Mouse (Mus musculus) C2C12 (cell line): ENCODE measurements around the gene Olfr1158. TPM values are rescaled to one million over a fixed set of nuclear protein-coding genes. Genes with fewer than 3 reads are reported as not detected.
"Not testable (repeated sequence)": the region's sequence is repeated elsewhere in the genome, so short reads cannot be mapped to it uniquely, and the experiment has no call there.

Experiments used
- H3K27me3 ChIP-seq: one replicate; pipeline ENCODE4 v1.6.1; 2011; ENCODE audit not compliant: control insufficient read depth, insufficient read depth, insufficient read length
- H3K36me3 ChIP-seq: one replicate; pipeline ENCODE4 v1.6.1; 2011; ENCODE audit not compliant: control insufficient read depth, insufficient read depth
- H3K4me3 ChIP-seq: one replicate; pipeline ENCODE4 v1.5.1; 2011; ENCODE audit warnings: mild to moderate bottlenecking, control low read depth; ENCODE audit not compliant: poor library complexity, insufficient read depth, severe bottlenecking
- H3K79me2 ChIP-seq: one replicate; pipeline ENCODE4 v1.6.1; 2011; ENCODE audit not compliant: control insufficient read depth, insufficient read depth
- H3K79me3 ChIP-seq: one replicate; pipeline ENCODE4 v1.6.1; 2011; ENCODE audit warnings: low read depth, control low read depth
- H3ac ChIP-seq: one replicate; pipeline ENCODE3; 2011; ENCODE audit warnings: low read depth; ENCODE audit not compliant: control insufficient read depth, insufficient read length
- CEBPB ChIP-seq: IDR thresholded peaks from one replicate; pipeline ENCODE4 v1.6.1; 2011; ENCODE audit warnings: low read depth, mild to moderate bottlenecking, control low read depth, moderate library complexity
- CTCF ChIP-seq: IDR thresholded peaks from one replicate; pipeline ENCODE4 v1.5.1; 2011; ENCODE audit not compliant: control insufficient read depth, insufficient read depth, insufficient read length
- FOSL1 ChIP-seq: IDR thresholded peaks from one replicate; pipeline ENCODE4 v1.8.0; 2011; ENCODE audit warnings: mild to moderate bottlenecking, low read length; ENCODE audit not compliant: poor library complexity, insufficient read depth, severe bottlenecking
- MAX ChIP-seq: IDR thresholded peaks from one replicate; pipeline ENCODE4 v1.6.1; 2011; ENCODE audit warnings: mild to moderate bottlenecking, control low read depth
- MYOD1 ChIP-seq: IDR thresholded peaks from one replicate; pipeline ENCODE4 v1.6.1; 2011; ENCODE audit warnings: low read depth; ENCODE audit not compliant: control insufficient read depth, insufficient read length
- MYOG ChIP-seq: IDR thresholded peaks from one replicate; pipeline ENCODE4 v1.6.1; 2011; ENCODE audit not compliant: control insufficient read depth, insufficient read length; ENCODE audit errors: extremely low read depth
- USF1 ChIP-seq: IDR thresholded peaks from one replicate; pipeline ENCODE4 v1.6.1; 2011; ENCODE audit warnings: low read depth, mild to moderate bottlenecking, control low read depth, moderate library complexity
- long read RNA-seq, 2 experiments: library from polyadenylated mRNA; unstranded; transcript quantifications; one replicate each; pipeline ENCODE4 v2.0.0; 2019 to 2020
- polyA plus RNA-seq: library from polyadenylated mRNA; unstranded; fragments of >200 nt; fragmentation: generic; extraction: Trizol; gene quantifications from one replicate; pipeline ENCODE4 v1.2.1, GENCODE M21; 2012; ENCODE audit warnings: missing spikeins

Olfr1158 gene
- polyA plus RNA-seq = not detected
- long read RNA-seq, experiment 1 = 0 reads
- long read RNA-seq, experiment 2 = 0 reads

DNA sequence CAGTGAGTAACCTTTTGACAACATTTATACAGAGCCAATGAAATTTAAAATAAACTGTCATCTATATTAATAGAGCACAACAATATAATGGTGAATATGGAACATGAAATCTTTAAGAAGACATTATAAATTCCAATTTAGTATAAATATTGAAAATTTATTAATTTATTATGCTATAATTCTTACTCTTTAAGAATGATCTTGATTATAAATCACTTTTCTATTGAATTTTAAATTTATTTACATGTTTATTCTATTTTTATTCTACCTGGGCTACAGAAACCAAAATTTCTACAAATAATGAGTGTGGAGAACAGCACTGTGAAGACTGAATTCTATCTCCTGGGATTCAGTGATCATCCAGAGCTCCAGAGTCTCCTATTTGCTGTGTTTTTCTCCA lies at the start of gene Olfr1158:
Olfr1158 (plus strand) TSS at position 301 of the 400 bp plus-strand sequence.
- H3K4me3 ChIP-seq = no peak within 1 kb of the TSS
- H3K79me3 ChIP-seq = no peaks in the 10 kb centered on the region
- no peaks in the 10 kb centered on the region for H3K79me2 ChIP-seq
- no peaks in the 10 kb centered on the region for H3K36me3 ChIP-seq
- TF ChIP-seq MYOD1 (no peak), CTCF (no peak), MYOG (no peak), MAX (no peak), FOSL1 (no peak), CEBPB (no peak), USF1 (no peak)
- no peak within 1 kb of the TSS for H3ac ChIP-seq
- no peaks in the 10 kb centered on the region for H3K27me3 ChIP-seq

DNA sequence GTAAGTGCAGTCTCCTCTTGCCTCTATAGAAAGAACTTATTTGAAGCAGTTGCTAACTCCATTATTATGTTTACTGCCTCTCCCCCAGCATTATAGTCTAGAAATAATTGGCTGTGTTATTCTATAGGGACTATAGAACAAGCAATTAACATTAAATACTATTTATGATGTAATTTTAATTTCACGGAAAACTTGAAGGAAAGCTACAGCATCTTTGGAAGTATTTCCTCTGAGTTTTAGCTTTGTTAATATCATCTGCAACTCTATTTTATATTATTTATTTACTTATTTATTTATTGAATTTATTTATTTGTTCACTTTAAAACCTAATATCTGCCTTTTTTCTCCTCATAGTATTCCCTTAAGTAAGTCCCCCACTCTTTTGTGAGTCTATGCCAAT lies 44.9 kb upstream of the Olfr1158 start, which contains the start of gene Olfr1155:
Olfr1155 (minus strand) TSS at position 101 of the 400 bp plus-strand sequence.
- Histone ChIP-seq H3ac (no peak within 1 kb of the TSS), H3K36me3 (no peaks in the 10 kb centered on the region), H3K27me3 (no peaks in the 10 kb centered on the region), H3K4me3 (no peak within 1 kb of the TSS), H3K79me3 (no peaks in the 10 kb centered on the region), H3K79me2 (no peaks in the 10 kb centered on the region)
- no peak for TF ChIP-seq CTCF
- TF ChIP-seq MAX = no peak
- no peak for TF ChIP-seq USF1
- TF ChIP-seq MYOD1 = no peak
- TF ChIP-seq CEBPB = no peak
- TF ChIP-seq MYOG = no peak

GRCm38 (mm10) chr2:87953000-87953399 lies 36.9 kb upstream of the Olfr1158 start, which contains the start of gene Olfr1156:
Gene Olfr1156 (minus strand): TSS chr2:87953100.
- Histone ChIP-seq H3K4me3 (no peak within 1 kb of the TSS), H3K79me2 (no peaks in the 10 kb centered on the region), H3K36me3 (no peaks in the 10 kb centered on the region), H3K27me3 (no peaks in the 10 kb centered on the region), H3K79me3 (no peaks in the 10 kb centered on the region), H3ac (no peak within 1 kb of the TSS)
- no peak for TF ChIP-seq FOSL1

DNA sequence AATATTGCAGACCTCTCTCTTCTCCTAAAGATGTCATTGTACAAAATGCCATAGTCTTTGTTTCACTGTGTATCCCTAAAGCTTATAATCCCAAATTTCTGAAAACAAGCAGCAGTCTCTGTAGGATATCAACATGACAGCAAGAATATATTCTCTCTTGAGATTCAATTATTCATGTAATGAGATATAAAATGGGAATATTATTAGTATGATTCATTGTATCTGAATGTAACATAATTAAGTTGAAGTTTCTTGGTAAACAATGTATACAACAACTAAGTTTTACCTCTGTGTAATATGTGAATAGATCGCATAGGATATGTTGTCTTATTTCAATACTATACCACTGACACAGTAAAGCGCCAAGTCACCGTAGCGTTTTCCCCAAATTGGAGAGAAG lies 21.7 kb upstream of the Olfr1158 start, which contains the start of gene Olfr1157:
Olfr1157 (minus strand) TSS at position 101 of the 400 bp plus-strand sequence.
- Histone ChIP-seq H3K27me3 (no peaks in the 10 kb centered on the region), H3K79me3 (no peaks in the 10 kb centered on the region), H3K36me3 (no peaks in the 10 kb centered on the region), H3K4me3 (no peak within 1 kb of the TSS), H3K79me2 (no peaks in the 10 kb centered on the region), H3ac (no peak within 1 kb of the TSS)
- TF ChIP-seq MAX (no peak), USF1 (no peak), MYOG (no peak), CTCF (no peak), MYOD1 (no peak), FOSL1 (no peak), CEBPB (no peak)

DNA sequence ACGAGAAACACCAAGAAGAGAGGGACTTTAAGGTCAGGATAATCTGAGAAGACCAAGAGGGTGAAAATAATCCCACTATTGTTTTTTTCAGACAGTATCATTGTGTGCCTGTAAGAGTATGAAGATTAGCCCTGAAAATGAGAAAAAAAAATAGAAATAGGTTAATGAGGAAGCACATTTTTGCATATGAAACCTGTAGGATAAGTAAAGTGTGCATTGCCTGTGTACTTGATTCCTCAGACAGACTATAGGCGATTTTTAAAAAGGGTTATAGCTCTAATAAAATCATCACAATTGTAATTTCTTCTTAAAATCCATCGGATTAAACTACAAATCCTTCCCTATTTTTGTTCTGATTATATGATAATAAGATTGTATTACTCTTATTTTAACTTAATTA lies 15.3 kb upstream of the Olfr1158 start, which contains the start of gene Olfr74:
Olfr74 (minus strand) TSS at position 101 of the 400 bp plus-strand sequence.
- Histone ChIP-seq H3K27me3 (no peaks in the 10 kb centered on the region), H3K79me3 (no peaks in the 10 kb centered on the region), H3K4me3 (no peak within 1 kb of the TSS), H3ac (no peak within 1 kb of the TSS), H3K79me2 (no peaks in the 10 kb centered on the region), H3K36me3 (no peaks in the 10 kb centered on the region)
- no peak for TF ChIP-seq USF1
- TF ChIP-seq CEBPB = no peak
- TF ChIP-seq FOSL1 = no peak
- TF ChIP-seq MAX = no peak
- no peak for TF ChIP-seq MYOD1
- no peak for TF ChIP-seq CTCF
- TF ChIP-seq MYOG = no peak

- Histone ChIP-seq H3K36me3 (no peaks in the 10 kb centered on the region), H3K79me3 (no peaks in the 10 kb centered on the region), H3K27me3 (no peaks in the 10 kb centered on the region), H3K4me3 (no peak within 1 kb of the TSS), H3K79me2 (no peaks in the 10 kb centered on the region), H3ac (no peak within 1 kb of the TSS)
- TF ChIP-seq USF1 = no peak
- no peak for TF ChIP-seq FOSL1
- no peak for TF ChIP-seq MYOG
- no peak for TF ChIP-seq CEBPB
- no peak for TF ChIP-seq CTCF
- no peak for TF ChIP-seq MYOD1
- no peak for TF ChIP-seq MAX
Measured at GRCm38 (mm10) chr2:88007515-88008318, 17.8 kb downstream of the Olfr1158 start, which contains the start of gene Olfr1160. Gene Olfr1160 (minus strand): TSS chr2:88008268.

DNA sequence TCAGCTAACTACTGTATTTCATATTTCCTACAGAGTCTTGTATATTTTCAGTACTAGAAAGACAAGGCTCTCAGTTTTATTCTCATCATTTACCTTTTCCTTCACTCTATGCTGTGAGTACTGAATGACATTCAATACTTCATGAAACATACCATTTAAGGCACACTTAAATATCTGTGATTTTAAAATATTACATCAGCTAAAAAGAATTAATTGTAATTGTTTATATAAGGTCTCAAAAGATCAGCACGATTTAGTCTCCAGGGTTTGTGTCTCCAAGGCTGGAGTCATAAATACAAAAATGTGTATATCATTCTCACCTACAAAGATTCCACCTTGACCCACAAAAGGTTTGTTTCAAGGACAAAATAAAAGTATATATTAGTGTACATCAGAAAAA lies 32.6 kb downstream of the Olfr1158 start, which contains the start of gene Olfr1161:
Olfr1161 (plus strand) TSS at position 301 of the 400 bp plus-strand sequence.
- not testable (repeated sequence) for H3K27me3 ChIP-seq, H3K4me3 ChIP-seq, H3K79me3 ChIP-seq, H3K79me2 ChIP-seq, H3K36me3 ChIP-seq, H3ac ChIP-seq
